Mouse (Mus musculus) ES-Bruce4 (cell line): ENCODE results near the gene Olfr1277. TPM values are rescaled to one million over a fixed set of nuclear protein-coding genes. Genes with fewer than 3 reads are reported as not detected.

Experiments
- H3K27ac ChIP-seq: 2 replicates; pipeline ENCODE4 v1.5.1; 2012; ENCODE audit warnings: low read length, inconsistent platforms; ENCODE audit not compliant: insufficient read depth
- H3K27me3 ChIP-seq: 2 replicates; pipeline ENCODE4 v1.6.1; 2012; ENCODE audit warnings: mild to moderate bottlenecking, low read length, inconsistent platforms; ENCODE audit not compliant: control insufficient read depth, poor library complexity, insufficient read depth, severe bottlenecking
- H3K36me3 ChIP-seq: 2 replicates; pipeline ENCODE4 v1.6.1; 2012; ENCODE audit warnings: inconsistent platforms, mild to moderate bottlenecking, low read length, moderate library complexity; ENCODE audit not compliant: control insufficient read depth, poor library complexity, insufficient read depth, severe bottlenecking
- H3K4me1 ChIP-seq: one replicate; pipeline ENCODE4 v1.8.1; 2011; ENCODE audit warnings: low read length; ENCODE audit not compliant: control insufficient read depth, insufficient read depth
- H3K4me3 ChIP-seq: 2 replicates; pipeline ENCODE4 v1.5.1; 2011; ENCODE audit warnings: low read depth, mild to moderate bottlenecking, low read length
- H3K9ac ChIP-seq: 2 replicates; pipeline ENCODE4 v1.6.1; 2012; ENCODE audit warnings: low read depth, mild to moderate bottlenecking, inconsistent platforms; ENCODE audit not compliant: poor library complexity, severe bottlenecking
- H3K9me3 ChIP-seq: replicated peaks from 2 replicates; pipeline ENCODE4 v1.6.1; 2012; ENCODE audit warnings: mild to moderate bottlenecking, low read length, inconsistent platforms; ENCODE audit not compliant: control insufficient read depth, poor library complexity, insufficient read depth, severe bottlenecking
- CTCF ChIP-seq: IDR thresholded peaks from one replicate; pipeline ENCODE4 v1.8.1; 2011; ENCODE audit warnings: low read depth, low read length
- EP300 ChIP-seq: IDR thresholded peaks from 2 replicates; pipeline ENCODE4 v1.6.1; 2011; ENCODE audit warnings: low read depth, low read length; ENCODE audit not compliant: insufficient read depth
- POLR2A ChIP-seq: IDR thresholded peaks from one replicate; pipeline ENCODE4 v1.8.1; 2011; ENCODE audit warnings: low read length; ENCODE audit not compliant: insufficient read depth
- polyA plus RNA-seq: library from polyadenylated mRNA; stranded (reverse); fragments of >200 nt; gene quantifications from 2 replicates; pipeline ENCODE4 v1.2.4, GENCODE M21; 2011; ENCODE audit warnings: low read depth; ENCODE audit not compliant: missing spikeins, insufficient read depth, insufficient read length

Olfr1277 gene
- not detected in 2 replicates for polyA plus RNA-seq

GRCm38 (mm10) chr2:111274006-111274405 lies at the start of gene Olfr1277:
Gene Olfr1277 (minus strand): TSS chr2:111274106.
- no peaks in the 10 kb centered on the region for H3K9me3 ChIP-seq
- no peak within 1 kb of the TSS for H3K9ac ChIP-seq
- no peaks in the 10 kb centered on the region for H3K4me1 ChIP-seq
- H3K36me3 ChIP-seq, result no peaks in the 10 kb centered on the region
- H3K4me3 ChIP-seq, result no peak within 1 kb of the TSS
- TF ChIP-seq POLR2A, result no peak
- no peak for TF ChIP-seq EP300
- TF ChIP-seq CTCF, result no peak
- no peaks in the 10 kb centered on the region for H3K27me3 ChIP-seq
- no peak within 1 kb of the TSS for H3K27ac ChIP-seq

DNA sequence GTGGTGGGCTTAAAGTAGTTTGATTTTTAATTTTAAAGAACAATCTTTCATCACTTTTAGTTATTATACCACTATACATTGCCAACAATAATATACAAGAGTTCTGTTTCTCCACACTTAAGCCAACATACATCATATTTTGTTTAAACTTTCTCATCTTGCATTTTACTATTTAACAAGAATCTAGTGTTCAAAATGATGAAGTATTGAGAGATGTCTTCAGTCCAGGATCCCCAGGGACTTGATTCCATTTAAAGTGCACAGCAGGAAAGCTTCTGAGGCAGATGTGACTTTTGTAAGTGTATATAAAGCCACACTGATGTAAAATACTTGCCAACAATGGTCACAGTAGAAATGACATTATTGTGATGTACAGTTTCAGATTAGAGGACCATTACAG lies 39.8 kb upstream of the Olfr1277 start, which contains the start of gene Olfr1280:
Olfr1280 (plus strand) TSS at position 301 of the 400 bp plus-strand sequence.
- Histone ChIP-seq H3K27ac (no peak within 1 kb of the TSS), H3K27me3 (no peaks in the 10 kb centered on the region), H3K36me3 (no peaks in the 10 kb centered on the region), H3K9me3 (no peaks in the 10 kb centered on the region), H3K9ac (no peak within 1 kb of the TSS), H3K4me1 (no peaks in the 10 kb centered on the region), H3K4me3 (no peak within 1 kb of the TSS)
- TF ChIP-seq EP300, result no peak
- no peak for TF ChIP-seq POLR2A
- no peak for TF ChIP-seq CTCF

- H3K4me3 ChIP-seq, result no peak within 1 kb of the TSS
- H3K27ac ChIP-seq, result no peak within 1 kb of the TSS
- H3K4me1 ChIP-seq, result no peaks in the 10 kb centered on the region
- no peaks in the 10 kb centered on the region for H3K36me3 ChIP-seq
- no peaks in the 10 kb centered on the region for H3K27me3 ChIP-seq
- H3K9me3 ChIP-seq, result no peaks in the 10 kb centered on the region
- H3K9ac ChIP-seq, result no peak within 1 kb of the TSS
- TF ChIP-seq CTCF (no peak), EP300 (no peak)
Observed at GRCm38 (mm10) chr2:111300374-111300773, 26.5 kb upstream of the Olfr1277 start, which contains the start of gene Olfr1279. Gene Olfr1279 (plus strand): TSS chr2:111300635.

DNA sequence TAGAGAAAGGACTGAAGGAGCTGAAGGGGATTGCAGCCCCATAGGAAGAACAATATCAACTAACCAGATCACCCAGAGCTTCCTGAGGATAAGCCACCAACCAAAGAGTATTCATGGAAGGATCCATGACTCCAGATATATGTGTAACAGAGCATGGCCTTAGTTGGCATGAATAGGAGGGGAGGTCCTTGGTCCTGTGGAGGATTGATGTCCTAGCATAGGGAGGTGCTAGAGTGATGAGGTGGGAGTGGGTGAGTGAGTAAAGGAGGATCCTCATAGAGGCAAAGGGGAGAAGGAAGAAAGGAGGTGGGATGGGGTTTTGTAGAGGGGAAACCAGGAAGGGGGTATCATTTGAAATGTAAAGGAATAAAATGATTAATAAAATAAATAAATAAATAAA lies 24.6 kb upstream of the Olfr1277 start:
- Histone ChIP-seq H3K9ac (no peak overlapping the region), H3K4me3 (no peak overlapping the region), H3K9me3 (no peaks in the 10 kb centered on the region), H3K4me1 (no peaks in the 10 kb centered on the region), H3K27ac (no peak overlapping the region), H3K36me3 (no peaks in the 10 kb centered on the region), H3K27me3 (no peaks in the 10 kb centered on the region)
- TF ChIP-seq POLR2A (no peak), EP300 (no peak), CTCF (no peak)

- TF ChIP-seq EP300 (no peak), POLR2A (no peak), CTCF (no peak)
- H3K4me3 ChIP-seq, result no peak within 1 kb of the TSS
Observed at GRCm38 (mm10) chr2:111289836-111290235, 15.9 kb upstream of the Olfr1277 start, which contains the start of gene Olfr1278. Gene Olfr1278 (plus strand): TSS chr2:111290136.

GRCm38 (mm10) chr2:111254216-111254615 lies 19.7 kb downstream of the Olfr1277 start, which contains the start of gene Olfr1276:
Gene Olfr1276 (plus strand): TSS chr2:111254516.
- H3K36me3 ChIP-seq, result no peaks in the 10 kb centered on the region
- TF ChIP-seq POLR2A (no peak), EP300 (no peak), CTCF (no peak)
- no peak within 1 kb of the TSS for H3K27ac ChIP-seq
- no peaks in the 10 kb centered on the region for H3K27me3 ChIP-seq
- no peaks in the 10 kb centered on the region for H3K9me3 ChIP-seq
- H3K4me1 ChIP-seq, result no peaks in the 10 kb centered on the region
- H3K9ac ChIP-seq, result no peak within 1 kb of the TSS
- H3K4me3 ChIP-seq, result no peak within 1 kb of the TSS

More at GRCm38 (mm10) chr2:111289836-111290235, 15.9 kb upstream of the Olfr1277 start, which contains the start of gene Olfr1278:
- Histone ChIP-seq H3K4me1 (no peaks in the 10 kb centered on the region), H3K9ac (no peak within 1 kb of the TSS), H3K9me3 (no peaks in the 10 kb centered on the region), H3K36me3 (no peaks in the 10 kb centered on the region), H3K27me3 (no peaks in the 10 kb centered on the region), H3K27ac (no peak within 1 kb of the TSS)
